Mouse (Mus musculus) intestine, postnatal 0 days (tissue): ENCODE measurements around the gene Lcat. TPM values are rescaled to one million over a fixed set of nuclear protein-coding genes. Genes with fewer than 3 reads are reported as not detected.

Source experiments
- ATAC-seq: fragments of 200-750 bp; cut with Nextera tagmentation; 2 replicates; pipeline ENCODE4 v1.8.0; 2017; ENCODE audit warnings: mild to moderate bottlenecking, moderate TSS enrichment, moderate library complexity
- H3K27ac ChIP-seq: fragments of 300-500 bp; sonication (generic); 2 replicates; pipeline ENCODE4 v1.5.1; 2014; ENCODE audit warnings: mild to moderate bottlenecking, low read depth, low read length, moderate library complexity
- H3K27me3 ChIP-seq: fragments of 300-500 bp; sonication (generic); replicated peaks from 2 replicates; pipeline ENCODE4 v1.6.1; 2014; ENCODE audit warnings: low read length, mixed read lengths; ENCODE audit not compliant: control insufficient read depth, insufficient read depth
- H3K36me3 ChIP-seq: fragments of 300-500 bp; sonication (generic); 2 replicates; pipeline ENCODE4 v1.6.1; 2014; ENCODE audit warnings: mild to moderate bottlenecking, moderate library complexity; ENCODE audit not compliant: control insufficient read depth, insufficient read depth
- H3K4me1 ChIP-seq: fragments of 300-500 bp; sonication (generic); replicated peaks from 2 replicates; pipeline ENCODE4 v1.6.1; 2014; ENCODE audit warnings: antibody characterized with exemption, low read length, mixed read lengths; ENCODE audit not compliant: control insufficient read depth, insufficient read depth
- H3K4me2 ChIP-seq: fragments of 300-500 bp; sonication (generic); replicated peaks from 2 replicates; pipeline ENCODE4 v1.6.1; 2014; ENCODE audit warnings: low read depth, mild to moderate bottlenecking, moderate library complexity
- H3K4me3 ChIP-seq: fragments of 300-500 bp; sonication (generic); 2 replicates; pipeline ENCODE4 v1.5.1; 2014; ENCODE audit warnings: low read depth, low read length
- H3K9ac ChIP-seq: fragments of 300-500 bp; sonication (generic); 2 replicates; pipeline ENCODE4 v1.6.1; 2014; ENCODE audit warnings: mild to moderate bottlenecking, low read depth, low read length
- H3K9me3 ChIP-seq: fragments of 300-500 bp; sonication (generic); 2 replicates; pipeline ENCODE4 v1.6.1; 2016; ENCODE audit warnings: mixed run types; ENCODE audit not compliant: control insufficient read depth
- CTCF ChIP-seq: sonication (generic); IDR thresholded peaks from 2 replicates; pipeline ENCODE4 v1.5.1; 2016; ENCODE audit warnings: low read depth, mild to moderate bottlenecking, control low read depth, antibody characterized with exemption, moderate library complexity
- WGBS: fragments of 180-500 bp; shearing (Covaris S2); extraction: QIAGEN DNeasy Blood & Tissue Kit; methylation state at CpG from one replicate; pipeline ENCODE4 v1.1.7; 2014; 5-methylcytosine and 5-hydroxymethylcytosine counted together
- polyA plus RNA-seq: library from polyadenylated mRNA; unstranded; fragments of >200 nt; fragmentation: Nextera tagmentation; extraction: Ambion mirVana; gene quantifications from 2 replicates; pipeline ENCODE4 v1.2.1, GENCODE M21; 2015

Gene Lcat
- polyA plus RNA-seq, 1 experiment from 2014 or later, result 0.20 TPM

GRCm38 (mm10) chr8:105965905-105966341, 22.7 kb upstream of the Lcat start, which contains the start of gene Slc12a4:
Slc12a4 (minus strand) TSS chr8:105966097.
- H3K4me2 ChIP-seq, result peak within 1 kb of the TSS; percentile 80
- under 1% methylated on average over 41 of the region's 47 CpGs for WGBS
- H3K27me3 ChIP-seq, result peaks cover 8% of the 10 kb centered on the region; the same call in 1 of the 2 replicates
- peak; percentile 69 for ATAC-seq
- peak within 1 kb of the TSS; percentile 74 for H3K27ac ChIP-seq
- H3K4me3 ChIP-seq, result peak within 1 kb of the TSS; percentile 62
- peak within 1 kb of the TSS; percentile 58 for H3K9ac ChIP-seq
- no peaks in the 10 kb centered on the region for H3K4me1 ChIP-seq
- no peaks in the 10 kb centered on the region for H3K36me3 ChIP-seq
- no peaks in the 10 kb centered on the region for H3K9me3 ChIP-seq
- no peak for TF ChIP-seq CTCF

- H3K9ac ChIP-seq, result peak overlapping the region; percentile 58
- peak; percentile 34 for ATAC-seq
- peak overlapping the region; percentile 62 for H3K4me3 ChIP-seq
- H3K27me3 ChIP-seq, result peaks cover 8% of the 10 kb centered on the region; the same call in 1 of the 2 replicates
- H3K4me1 ChIP-seq, result no peaks in the 10 kb centered on the region
- WGBS, result 3% methylated on average over 40 of the region's 40 CpGs
- peak overlapping the region; percentile 80 for H3K4me2 ChIP-seq
- TF ChIP-seq CTCF, result no peak
- no peaks in the 10 kb centered on the region for H3K36me3 ChIP-seq
- H3K27ac ChIP-seq, result peak overlapping the region; percentile 74
- H3K9me3 ChIP-seq, result no peaks in the 10 kb centered on the region
These were observed 22.2 kb upstream of the Lcat start for GRCm38 (mm10) chr8:105965266-105965904.

GRCm38 (mm10) chr8:105964506-105965265, 21.5 kb upstream of the Lcat start:
- H3K27ac ChIP-seq, result no peak overlapping the region
- peak overlapping the region; percentile 62 for H3K4me3 ChIP-seq
- H3K9ac ChIP-seq, result peak overlapping the region; percentile 58; the same call in 1 of the 2 replicates
- H3K4me1 ChIP-seq, result no peaks in the 10 kb centered on the region
- no peaks in the 10 kb centered on the region for H3K36me3 ChIP-seq
- H3K9me3 ChIP-seq, result no peaks in the 10 kb centered on the region
- no peak for ATAC-seq
- peak overlapping the region; percentile 80 for H3K4me2 ChIP-seq
- H3K27me3 ChIP-seq, result peaks cover 8% of the 10 kb centered on the region; the same call in 1 of the 2 replicates
- WGBS, result 64% methylated on average over 12 of the region's 12 CpGs
- TF ChIP-seq CTCF, result no peak

GRCm38 (mm10) chr8:105961536-105961935, 18.4 kb upstream of the Lcat start:
- no peak overlapping the region for H3K27ac ChIP-seq
- no peak overlapping the region for H3K4me3 ChIP-seq
- H3K9ac ChIP-seq, result no peak overlapping the region
- peaks cover 8% of the 10 kb centered on the region; the same call in 1 of the 2 replicates for H3K27me3 ChIP-seq
- H3K4me1 ChIP-seq, result no peaks in the 10 kb centered on the region
- TF ChIP-seq CTCF, result no peak
- no peaks in the 10 kb centered on the region; the same call in 1 of the 2 replicates for H3K36me3 ChIP-seq
- no peak overlapping the region for H3K4me2 ChIP-seq
- 88% methylated on average over 10 of the region's 10 CpGs for WGBS
- ATAC-seq, result no peak
- no peaks in the 10 kb centered on the region for H3K9me3 ChIP-seq

GRCm38 (mm10) chr8:105961101-105961500, 17.9 kb upstream of the Lcat start:
- no peaks in the 10 kb centered on the region for H3K4me1 ChIP-seq
- H3K4me3 ChIP-seq, result no peak overlapping the region
- no peak overlapping the region for H3K4me2 ChIP-seq
- WGBS, result 81% methylated on average over 14 of the region's 14 CpGs
- H3K27me3 ChIP-seq, result peaks cover 8% of the 10 kb centered on the region; the same call in 1 of the 2 replicates
- no peaks in the 10 kb centered on the region for H3K9me3 ChIP-seq
- H3K27ac ChIP-seq, result no peak overlapping the region
- no peak for TF ChIP-seq CTCF
- H3K36me3 ChIP-seq, result no peaks in the 10 kb centered on the region; the same call in 1 of the 2 replicates
- no peak overlapping the region for H3K9ac ChIP-seq
- ATAC-seq, result no peak

GRCm38 (mm10) chr8:105959350-105959749, 16.2 kb upstream of the Lcat start:
- peak; percentile 70; the same call in 1 of the 2 replicates for ATAC-seq
- Histone ChIP-seq H3K4me1 (no peaks in the 10 kb centered on the region), H3K9me3 (no peaks in the 10 kb centered on the region), H3K4me3 (no peak overlapping the region), H3K27me3 (no peaks in the 10 kb centered on the region), H3K27ac (no peak overlapping the region), H3K9ac (no peak overlapping the region), H3K4me2 (no peak overlapping the region), H3K36me3 (no peaks in the 10 kb centered on the region; the same call in none of the 2 replicates)
- 64% methylated on average over 7 of the region's 7 CpGs for whole genome bisulfite sequencing
- no peak for TF ChIP-seq CTCF
